Mouse (Mus musculus) spleen, adult 2 months (tissue): Measurements from ENCODE around the gene Gtf2h3.

Experiments used
- CTCF ChIP-seq: fragments of 200-500 bp; IDR thresholded peaks from 2 replicates; pipeline ENCODE4 v1.5.1; 2011; ENCODE audit warnings: mild to moderate bottlenecking, inconsistent platforms; ENCODE audit not compliant: insufficient read depth, insufficient read length, insufficient replicate concordance; ENCODE audit errors: extremely low read depth
- POLR2A ChIP-seq: fragments of 200-500 bp; IDR thresholded peaks from 2 replicates; pipeline ENCODE4 v1.6.1; 2011; ENCODE audit warnings: low read depth, low read length, inconsistent platforms

DNA sequence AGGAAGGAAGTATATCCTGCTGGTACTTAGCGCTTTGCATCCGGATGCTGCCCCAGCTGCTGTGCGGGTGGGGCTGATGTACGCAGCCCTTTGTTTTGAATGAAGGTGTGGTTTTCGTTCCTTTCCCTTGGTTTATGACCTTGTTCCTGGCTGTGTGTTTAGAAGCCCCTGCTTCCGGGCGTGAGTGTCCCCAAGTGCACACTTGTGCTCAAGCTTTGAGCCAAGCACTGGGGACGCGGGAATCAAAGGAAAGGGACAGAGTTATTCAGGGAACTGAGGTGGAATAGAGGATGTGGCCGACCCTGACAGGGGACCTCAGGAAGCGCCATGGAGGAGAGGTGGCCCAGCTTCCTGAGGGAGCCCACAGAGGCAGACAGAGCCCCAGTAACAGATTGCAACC lies 35.8 kb downstream of the Gtf2h3 start:
- TF ChIP-seq CTCF (no peak), POLR2A (no peak)
